ENCODE assay signal across 8 mouse cellular contexts in genomic region chr10:13429766-13430165, GRCm38 (mm10). TPM values are rescaled to one million over a fixed set of nuclear protein-coding genes. Genes with fewer than 3 reads are reported as not detected.
DNase-seq lines count a peak whose midpoint lies in the region; ATAC-seq and TF ChIP-seq lines count a peak whose summit lies in the region.

No protein-coding gene starts in this region.

- WGBS in heart, adult 2 months = 10% methylated on average over 5 of the region's 5 CpGs

- no peak for TF ChIP-seq POLR2A in heart, adult 2 months (IDR thresholded peaks at IDR 0.05; ENCODE audit: insufficient read depth, low read depth, low read length)

- TF ChIP-seq CTCF in heart, adult 2 months (IDR thresholded peaks at IDR 0.05) = peak; percentile 93

- no peaks in the 10 kb centered on the region for H3K4me1 ChIP-seq in heart, adult 2 months (ENCODE audit: control insufficient read depth, insufficient read depth, low read length)

- ATAC-seq in megakaryocyte, adult 5-6 weeks (ENCODE audit: poor library complexity, severe bottlenecking) = peak; percentile 79

- H3K4me3 ChIP-seq in heart, adult 2 months = no peak overlapping the region

- H3K79me2 ChIP-seq in heart, adult 2 months (replicated peaks; ENCODE audit: control insufficient read depth, insufficient read depth, low read length) = no peaks in the 10 kb centered on the region

- peak; percentile 49 to 80 for DNase-seq in heart, adult 2 months
- DNase-seq in heart, postnatal 25 days (ENCODE audit: low spot score) = no peak
- DNase-seq in adrenal gland, postnatal 14 days = peak; percentile 78
- peak; percentile 20 for DNase-seq in fibroblast of lung, adult 2 months (ENCODE audit: low read depth)
- peak; percentile 74 to 80 for DNase-seq in heart, postnatal 36 days
- peak; percentile 60 to 71 for DNase-seq in layer of hippocampus, postnatal 14 days (ENCODE audit: low spot score in 2 of 2)
- peak; percentile 47 for DNase-seq in right cerebral cortex, postnatal 25 days

- TF ChIP-seq EP300 in heart, adult 2 months (IDR thresholded peaks at IDR 0.05; ENCODE audit: insufficient read depth, low read depth, low read length) = 0 out of 2 replicates have a peak, but pooled peaks have one; percentile 52

- H3K9ac ChIP-seq in heart, adult 2 months (ENCODE audit: low read depth, low read length) = no peak overlapping the region

- H3K27ac ChIP-seq in heart, adult 2 months = no peak overlapping the region

- intact Hi-C loops in heart, adult 2 months (cut with DNase I) = loop anchor here (1.0 to 5.0 kb wide), 3 partner anchors 167 to 413 kb away; no protein-coding TSS in a partner anchor
- intact Hi-C loops in heart, postnatal 25 days (cut with DNase I) = loop anchor here (1.0 kb wide), 2 partner anchors 342 to 413 kb away; no protein-coding TSS in a partner anchor
- intact Hi-C loops in heart, postnatal 36 days (cut with DNase I) = loop anchor here (1.0 to 5.0 kb wide), 4 partner anchors 147 to 411 kb away; no protein-coding TSS in a partner anchor

- H3K36me3 ChIP-seq in heart, adult 2 months (ENCODE audit: control insufficient read depth, insufficient read depth, low read length) = no peaks in the 10 kb centered on the region

- H3K27me3 ChIP-seq in heart, adult 2 months (ENCODE audit: control insufficient read depth, insufficient read depth, low read length) = no peaks in the 10 kb centered on the region

RNA-seq across cellular contexts. Expression of gene Phactr2, which starts 44.4 kb away (rescaled TPM):
- 10 to 100 TPM; 47.7 to 49.3 TPM for total RNA-seq in heart, adult 2 months (2021)
- 15.2 and 23.9 TPM in 2 replicates for polyA plus RNA-seq in heart, adult 2 months (2012; rRNA removed)
- 10 to 100 TPM; 45.0 to 51.5 TPM for total RNA-seq in heart, postnatal 25 days (2021)
- 26.3 and 31.4 TPM in 2 replicates for total RNA-seq in adrenal gland, postnatal 14 days (2021)
- total RNA-seq in heart, postnatal 36 days (2021) = 10 to 100 TPM; 45.6 to 45.8 TPM
- total RNA-seq in layer of hippocampus, postnatal 14 days (2021) = 10 to 100 TPM; 26.3 to 28.1 TPM
- total RNA-seq in megakaryocyte, adult 5-6 weeks (2015) = 31.2 and 40.1 TPM in 2 replicates
- total RNA-seq in megakaryocyte, adult 5-6 weeks (2017) = 30.1 and 40.2 TPM in 2 replicates
